ENCODE assay signal across 10 mouse cellular contexts in genomic region chr10:105639011-105639451, GRCm38 (mm10).
DNase-seq lines count a peak whose midpoint lies in the region; ATAC-seq and TF ChIP-seq lines count a peak whose summit lies in the region.
"Had no signal": no experiment of that assay in that cellular context is flagged by ENCODE, and none has a peak within 500 bp of the region (broad histone marks: within the 10 kb centered on the region; RNA-seq: fewer than 3 reads in every experiment).

No protein-coding gene starts in this region.

- no peaks in the 10 kb centered on the region for H3K36me3 ChIP-seq in hindbrain, postnatal 0 days (ENCODE audit: insufficient read depth, low read length)
- H3K36me3 ChIP-seq in neural tube, embryonic 12.5 days: no peaks in the 10 kb centered on the region

- H3K4me1 ChIP-seq in hindbrain, postnatal 0 days (ENCODE audit: insufficient read depth, low read length): no peaks in the 10 kb centered on the region
- H3K4me1 ChIP-seq in neural tube, embryonic 12.5 days: no peaks in the 10 kb centered on the region

- H3K9ac ChIP-seq in hindbrain, postnatal 0 days (replicated peaks; ENCODE audit: low read length): no peak overlapping the region
- no peak overlapping the region for H3K9ac ChIP-seq in neural tube, embryonic 12.5 days

- 34% methylated on average over 9 of the region's 9 CpGs for WGBS in hindbrain, postnatal 0 days
- WGBS in neural tube, embryonic 12.5 days: 51% methylated on average over 9 of the region's 9 CpGs

- no peak overlapping the region for H3K4me3 ChIP-seq in hindbrain, postnatal 0 days (ENCODE audit: low read length)
- H3K4me3 ChIP-seq in neural tube, embryonic 12.5 days: no peak overlapping the region

- peak; percentile 19 to 29 for DNase-seq in cerebellum, postnatal 25 days
- no peak for DNase-seq in cerebellum, adult 11-12 months
- peak; percentile 22 for DNase-seq in brain, embryonic 18.5 days (ENCODE audit: low read depth, low spot score)
- DNase-seq in hindbrain, postnatal 0 days (ENCODE audit: low spot score): peak; percentile 81
- no peak for DNase-seq in ovary, postnatal 10 days (ENCODE audit: low spot score)
- no peak for DNase-seq in kidney, postnatal 36 days
- DNase-seq: spleen, adult 18-20 months had no signal

- H3K4me2 ChIP-seq in hindbrain, postnatal 0 days (ENCODE audit: low read depth, low read length): peak overlapping the region; percentile 21; the same call in 1 of the 2 replicates
- H3K4me2 ChIP-seq in neural tube, embryonic 12.5 days (replicated peaks): no peak overlapping the region; the same call in 1 of the 2 replicates

- H3K27ac ChIP-seq in hindbrain, postnatal 0 days: peak overlapping the region; percentile 41; the same call in 1 of the 2 replicates
- no peak overlapping the region for H3K27ac ChIP-seq in neural tube, embryonic 12.5 days
- H3K27ac ChIP-seq: macrophage had no signal

- TF ChIP-seq CTCF in hindbrain, postnatal 0 days (IDR thresholded peaks at IDR 0.05; ENCODE audit: low read depth): peak; percentile 2; the same call in 1 of the 2 replicates

- H3K9me3 ChIP-seq in hindbrain, postnatal 0 days (ENCODE audit: low read length): no peaks in the 10 kb centered on the region
- no peaks in the 10 kb centered on the region for H3K9me3 ChIP-seq in neural tube, embryonic 12.5 days

- H3K27me3 ChIP-seq in hindbrain, postnatal 0 days (ENCODE audit: insufficient read depth, low read length): no peaks in the 10 kb centered on the region
- H3K27me3 ChIP-seq in neural tube, embryonic 12.5 days (replicated peaks): no peaks in the 10 kb centered on the region

- ATAC-seq in hindbrain, postnatal 0 days: peak; percentile 94
- ATAC-seq in neural tube, embryonic 12.5 days (ENCODE audit: low FRiP score, low read depth): peak; percentile 89
- ATAC-seq in monocyte, adult 5-6 weeks (replicated peaks; ENCODE audit: insufficient number of reproducible peaks, low FRiP score, low TSS enrichment, poor library complexity, severe bottlenecking): no peak

Comparison
In these comparisons a context has a peak if more than half of its experiments do, and no peak if none do; other contexts are left out.
1. DNase-seq: peak in cerebellum, postnatal 25 days (2 of 2), brain, embryonic 18.5 days (single experiment) and hindbrain, postnatal 0 days (single experiment); none in cerebellum, adult 11-12 months (single experiment), ovary, postnatal 10 days (single experiment) and kidney, postnatal 36 days (0 of 2).